Mouse (Mus musculus) myocyte (in vitro differentiated cells): Measurements from ENCODE around the gene Aldh2. TPM values are rescaled to one million over a fixed set of nuclear protein-coding genes. Genes with fewer than 3 reads are reported as not detected.

Experiments used
- H3K27me3 ChIP-seq: one replicate; pipeline ENCODE4 v1.6.1; 2011; ENCODE audit not compliant: control insufficient read depth, insufficient read depth, insufficient read length
- H3K36me3 ChIP-seq: one replicate; pipeline ENCODE4 v1.6.1; 2011; ENCODE audit not compliant: control insufficient read depth, insufficient read depth
- H3K4me2 ChIP-seq: one replicate; pipeline ENCODE4 v1.6.1; 2011; ENCODE audit warnings: low read depth, control low read depth
- H3K4me3 ChIP-seq: one replicate; pipeline ENCODE4 v1.5.1; 2011; ENCODE audit warnings: mild to moderate bottlenecking, control low read depth, moderate library complexity
- H3K79me2 ChIP-seq: one replicate; pipeline ENCODE4 v1.6.1; 2011; ENCODE audit not compliant: control insufficient read depth, insufficient read depth
- H3ac ChIP-seq: one replicate; pipeline ENCODE4 v1.6.1; 2011; ENCODE audit not compliant: control insufficient read depth, insufficient read length
- CEBPB ChIP-seq: IDR thresholded peaks from 2 replicates; pipeline ENCODE4 v1.6.1; 2011; ENCODE audit warnings: mild to moderate bottlenecking, moderate library complexity; ENCODE audit not compliant: poor library complexity, insufficient read depth, severe bottlenecking
- E2F4 ChIP-seq: IDR thresholded peaks from one replicate; pipeline ENCODE4 v1.6.1; 2011; ENCODE audit warnings: mild to moderate bottlenecking, control low read depth, moderate library complexity; ENCODE audit not compliant: insufficient read depth
- MAX ChIP-seq: IDR thresholded peaks from one replicate; pipeline ENCODE4 v1.6.1; 2011; ENCODE audit warnings: low read depth, mild to moderate bottlenecking, control low read depth
- MYOD1 ChIP-seq, 3 experiments: IDR thresholded peaks; one replicate each; pipeline ENCODE4 v1.6.1; 2011; ENCODE audit warnings: control low read depth in 2 of 3, low read depth in 2 of 3, mild to moderate bottlenecking in 2 of 3, moderate library complexity in 1 of 3; ENCODE audit not compliant: insufficient read length in 2 of 3, control insufficient read depth in 1 of 3
- MYOG ChIP-seq, 3 experiments: IDR thresholded peaks; one replicate each; pipeline ENCODE4 v1.6.1; 2011; ENCODE audit warnings: control low read depth in 2 of 3, low read depth in 2 of 3, mild to moderate bottlenecking in 2 of 3; ENCODE audit not compliant: insufficient read length in 2 of 3, control insufficient read depth in 1 of 3, insufficient read depth in 1 of 3
- POLR2A ChIP-seq: IDR thresholded peaks from one replicate; pipeline ENCODE4 v1.6.1; 2011; ENCODE audit warnings: low read depth, mild to moderate bottlenecking, control low read depth, moderate library complexity; ENCODE audit not compliant: insufficient read length
- POLR2AphosphoS2 ChIP-seq: IDR thresholded peaks from one replicate; pipeline ENCODE4 v1.6.1; 2011; ENCODE audit warnings: low read depth, control low read depth; ENCODE audit not compliant: insufficient read length
- REST ChIP-seq: IDR thresholded peaks from one replicate; pipeline ENCODE4 v1.6.1; 2011; ENCODE audit warnings: mild to moderate bottlenecking, control low read depth, moderate library complexity; ENCODE audit not compliant: insufficient read depth, insufficient read length
- SRF ChIP-seq: IDR thresholded peaks from one replicate; pipeline ENCODE4 v1.6.1; 2011; ENCODE audit warnings: low read depth; ENCODE audit not compliant: control insufficient read depth, insufficient read length
- TCF12 ChIP-seq: IDR thresholded peaks from one replicate; pipeline ENCODE4 v1.6.1; 2011; ENCODE audit warnings: mild to moderate bottlenecking, control low read depth; ENCODE audit not compliant: poor library complexity, insufficient read depth, severe bottlenecking
- TCF3 ChIP-seq: IDR thresholded peaks from one replicate; pipeline ENCODE4 v1.6.1; 2011; ENCODE audit warnings: low read depth, control low read depth; ENCODE audit not compliant: insufficient read length
- USF1 ChIP-seq: IDR thresholded peaks from one replicate; pipeline ENCODE4 v1.6.1; 2011; ENCODE audit warnings: low read depth, mild to moderate bottlenecking, control low read depth, moderate library complexity
- polyA plus RNA-seq: library from polyadenylated mRNA; unstranded; fragments of >200 nt; fragmentation: generic; extraction: Trizol; gene quantifications from one replicate; pipeline ENCODE4 v1.2.1, GENCODE M21; 2012; ENCODE audit warnings: missing spikeins

Aldh2 gene
- polyA plus RNA-seq, 1 experiment: 210 TPM

- no peak overlapping the region for H3ac ChIP-seq
- H3K36me3 ChIP-seq: no peaks in the 10 kb centered on the region
- H3K4me3 ChIP-seq: peak overlapping the region; percentile 60
- no peaks in the 10 kb centered on the region for H3K27me3 ChIP-seq
- no peak overlapping the region for H3K4me2 ChIP-seq
- TF ChIP-seq MAX (no peak), MYOG (IDR thresholded peaks at IDR 0.05; ENCODE audit: control insufficient read depth in 1 of 3, insufficient read depth in 1 of 3, insufficient read length in 2 of 3, low read depth in 2 of 3) (no peak), CEBPB (no peak), MYOD1 (IDR thresholded peaks at IDR 0.05; ENCODE audit: control insufficient read depth in 1 of 3, insufficient read length in 2 of 3, low read depth in 2 of 3) (no peak)
- peaks cover 31% of the 10 kb centered on the region for H3K79me2 ChIP-seq
Observed at GRCm38 (mm10) chr5:121547084-121547483, 46.5 kb downstream of the Aldh2 start.

GRCm38 (mm10) chr5:121546530-121546895, 47.1 kb downstream of the Aldh2 start:
- Histone ChIP-seq H3K36me3 (no peaks in the 10 kb centered on the region), H3K27me3 (no peaks in the 10 kb centered on the region), H3ac (peak overlapping the region; percentile 96), H3K4me3 (peak overlapping the region; percentile 60), H3K79me2 (peaks cover 37% of the 10 kb centered on the region), H3K4me2 (peak overlapping the region; percentile 84)
- TF ChIP-seq POLR2A: no peak
- no peak for TF ChIP-seq MYOG (IDR thresholded peaks at IDR 0.05; ENCODE audit: control insufficient read depth in 1 of 3, insufficient read depth in 1 of 3, insufficient read length in 2 of 3, low read depth in 2 of 3)
- no peak for TF ChIP-seq REST

- H3ac ChIP-seq: peak within 1 kb of the TSS; percentile 96
- H3K36me3 ChIP-seq: no peaks in the 10 kb centered on the region
- peak; percentile 93 for TF ChIP-seq POLR2AphosphoS2
- no peak for TF ChIP-seq CEBPB
- peak in 2 of 3 experiments; percentile 13 to 36 for TF ChIP-seq MYOG (IDR thresholded peaks at IDR 0.05; ENCODE audit: control insufficient read depth in 1 of 3, insufficient read depth in 1 of 3, insufficient read length in 2 of 3, low read depth in 2 of 3)
- no peak for TF ChIP-seq USF1
- peak; percentile 86 for TF ChIP-seq POLR2A
- peak; percentile 93 for TF ChIP-seq MAX
- peak; percentile 71 for TF ChIP-seq SRF
- peak in 1 of 3 experiments; percentile 23 for TF ChIP-seq MYOD1 (IDR thresholded peaks at IDR 0.05; ENCODE audit: control insufficient read depth in 1 of 3, insufficient read length in 2 of 3, low read depth in 2 of 3)
- peak; percentile 74 for TF ChIP-seq E2F4
- TF ChIP-seq TCF3: no peak
- TF ChIP-seq TCF12: no peak
Observed at GRCm38 (mm10) chr5:121545793-121546529, 47.7 kb downstream of the Aldh2 start, which contains the start of gene Mapkapk5. TSS of gene Mapkapk5 (minus strand) at chr5:121545905.

GRCm38 (mm10) chr5:121544910-121545792, 48.5 kb downstream of the Aldh2 start, which contains the start of the genes Adam1a and Gm42878:
TSS of gene Adam1a (minus strand) at chr5:121545482.
TSS of gene Gm42878 (minus strand) at chr5:121545482.
- Histone ChIP-seq H3ac (peak within 1 kb of the TSS; percentile 96), H3K36me3 (no peaks in the 10 kb centered on the region), H3K79me2 (peaks cover 50% of the 10 kb centered on the region), H3K27me3 (no peaks in the 10 kb centered on the region), H3K4me2 (peak within 1 kb of the TSS; percentile 84), H3K4me3 (peak within 1 kb of the TSS; percentile 60)
- TF ChIP-seq TCF3: no peak
- no peak for TF ChIP-seq TCF12
- no peak for TF ChIP-seq MAX
- TF ChIP-seq CEBPB: no peak
- no peak for TF ChIP-seq E2F4
- no peak for TF ChIP-seq MYOG (IDR thresholded peaks at IDR 0.05; ENCODE audit: control insufficient read depth in 1 of 3, insufficient read depth in 1 of 3, insufficient read length in 2 of 3, low read depth in 2 of 3)
- no peak for TF ChIP-seq POLR2AphosphoS2
- no peak for TF ChIP-seq POLR2A
- no peak for TF ChIP-seq MYOD1 (IDR thresholded peaks at IDR 0.05; ENCODE audit: control insufficient read depth in 1 of 3, insufficient read length in 2 of 3, low read depth in 2 of 3)
- TF ChIP-seq REST: no peak
- no peak for TF ChIP-seq SRF
- TF ChIP-seq USF1: no peak

More at GRCm38 (mm10) chr5:121545793-121546529, 47.7 kb downstream of the Aldh2 start, which contains the start of gene Mapkapk5:
- no peaks in the 10 kb centered on the region for H3K27me3 ChIP-seq
- H3K4me2 ChIP-seq: peak within 1 kb of the TSS; percentile 84
- peaks cover 42% of the 10 kb centered on the region for H3K79me2 ChIP-seq
- peak within 1 kb of the TSS; percentile 60 for H3K4me3 ChIP-seq
